Mouse (Mus musculus): ENCODE results near the gene Reg2.
"Not testable (repeated sequence)": the region's sequence is repeated elsewhere in the genome, so short reads cannot be mapped to it uniquely, and the experiment has no call there.

The Reg2 gene

GRCm38 (mm10) chr6:78395323-78395722 lies at the start of gene Reg2:
TSS of gene Reg2 (plus strand) at chr6:78395623.
- DNase-seq (ENCODE audit: low spot score in 2 of 2): not testable (repeated sequence)

- DNase-seq (ENCODE audit: low spot score in 2 of 2): no peak
These were observed 33.4 kb upstream of the Reg2 start for GRCm38 (mm10) chr6:78361971-78362563.

- no peak for DNase-seq (ENCODE audit: low spot score in 2 of 2)
These were observed 25.1 kb upstream of the Reg2 start, which contains the start of gene Reg3b for GRCm38 (mm10) chr6:78370357-78370756. TSS of gene Reg3b (plus strand) at chr6:78370657.

GRCm38 (mm10) chr6:78378765-78379164 lies 16.7 kb upstream of the Reg2 start, which contains the start of gene Reg3d:
TSS of gene Reg3d (minus strand) at chr6:78378865.
- DNase-seq (ENCODE audit: low spot score in 2 of 2): no peak

GRCm38 (mm10) chr6:78380409-78380808 lies 15.0 kb upstream of the Reg2 start, which contains the start of gene Reg3a:
TSS of gene Reg3a (plus strand) at chr6:78380709.
- DNase-seq (ENCODE audit: low spot score in 2 of 2): no peak

- no peak for DNase-seq (ENCODE audit: low spot score in 2 of 2)
These were observed 9.8 kb upstream of the Reg2 start for GRCm38 (mm10) chr6:78385609-78386008.

GRCm38 (mm10) chr6:78422411-78422810 lies 27.0 kb downstream of the Reg2 start, which contains the start of gene Reg1:
TSS of gene Reg1 (plus strand) at chr6:78422711.
- not testable (repeated sequence) for DNase-seq (ENCODE audit: low spot score in 2 of 2)

- DNase-seq (ENCODE audit: low spot score in 2 of 2): no peak
These were observed 30.1 kb downstream of the Reg2 start for GRCm38 (mm10) chr6:78425497-78425896.

GRCm38 (mm10) chr6:78447202-78447601 lies 51.8 kb downstream of the Reg2 start:
- no peak for DNase-seq (ENCODE audit: low spot score in 2 of 2)

- DNase-seq (ENCODE audit: low spot score in 2 of 2): no peak
These were observed 53.0 kb downstream of the Reg2 start for GRCm38 (mm10) chr6:78448409-78448808.

- DNase-seq (ENCODE audit: low spot score in 2 of 2): no peak
These were observed 57.4 kb downstream of the Reg2 start for GRCm38 (mm10) chr6:78452804-78453203.

Measured in urinary bladder, postnatal 4 days (tissue).